Mouse (Mus musculus) Muller cell, postnatal 12 days (primary cell): ENCODE data around the gene RPS10-NUDT3.
A peak's percentile ranks its signal among the peaks of the same experiment; 100 is the strongest.

ENCODE experiments used
- DNase-seq: peaks from one replicate; pipeline ENCODE4 v3.0.0-alpha.2; 2015; ENCODE audit errors: inconsistent ontology term

The RPS10-NUDT3 gene

GRCm38 (mm10) chr17:27554062-27554960, 80.7 kb downstream of the RPS10-NUDT3 start:
- DNase-seq, result no peak

- DNase-seq, result peak; percentile 62
Observed at GRCm38 (mm10) chr17:27552215-27553201, 82.5 kb downstream of the RPS10-NUDT3 start.

GRCm38 (mm10) chr17:27551393-27551940, 83.6 kb downstream of the RPS10-NUDT3 start:
- DNase-seq, result no peak

- DNase-seq, result peak; percentile 65
Observed at GRCm38 (mm10) chr17:27549234-27549633, 85.8 kb downstream of the RPS10-NUDT3 start.

- peak; percentile 89 for DNase-seq
Observed at GRCm38 (mm10) chr17:27547253-27547868, 87.7 kb downstream of the RPS10-NUDT3 start.

GRCm38 (mm10) chr17:27546574-27547085, 88.4 kb downstream of the RPS10-NUDT3 start:
- DNase-seq, result no peak

GRCm38 (mm10) chr17:27545991-27546390, 89.0 kb downstream of the RPS10-NUDT3 start:
- DNase-seq, result no peak

- no peak for DNase-seq
Observed at GRCm38 (mm10) chr17:27544551-27544950, 90.5 kb downstream of the RPS10-NUDT3 start.

- no peak for DNase-seq
Observed at GRCm38 (mm10) chr17:27541984-27542383, 93.0 kb downstream of the RPS10-NUDT3 start.

GRCm38 (mm10) chr17:27541261-27541660, 93.8 kb downstream of the RPS10-NUDT3 start:
- no peak for DNase-seq

GRCm38 (mm10) chr17:27534718-27535117, 100.3 kb downstream of the RPS10-NUDT3 start:
- DNase-seq, result peak; percentile 74

- no peak for DNase-seq
Observed at GRCm38 (mm10) chr17:27533354-27533753, 101.7 kb downstream of the RPS10-NUDT3 start.

GRCm38 (mm10) chr17:27532095-27532494, 102.9 kb downstream of the RPS10-NUDT3 start:
- no peak for DNase-seq
